In genomic region chr1:166379630-166380231, GRCm38 (mm10) we compare ENCODE assay signal across 8 mouse cellular contexts. TPM values are rescaled to one million over a fixed set of nuclear protein-coding genes. Genes with fewer than 3 reads are reported as not detected.
A peak's percentile ranks its signal among the peaks of the same experiment; 100 is the strongest.
DNase-seq lines count a peak whose midpoint lies in the region; ATAC-seq and TF ChIP-seq lines count a peak whose summit lies in the region.

No protein-coding gene starts in this region.

- peak overlapping the region; percentile 72 for H3K4me2 ChIP-seq in embryonic facial prominence, embryonic 15.5 days (replicated peaks)
- H3K4me2 ChIP-seq in heart, embryonic 12.5 days: peak overlapping the region; percentile 75
- peak overlapping the region; percentile 56 for H3K4me2 ChIP-seq in kidney, embryonic 16.5 days (replicated peaks; ENCODE audit: low read depth, low read length)
- H3K4me2 ChIP-seq in liver, embryonic 13.5 days: peak overlapping the region; percentile 93
- peak overlapping the region; percentile 65 for H3K4me2 ChIP-seq in stomach, embryonic 14.5 days (replicated peaks; ENCODE audit: low read depth, low read length)

- H3K27ac ChIP-seq in bone marrow macrophage, adult 2 months (ENCODE audit: insufficient read depth, low read depth, low read length): peak overlapping the region; percentile 76
- peak overlapping the region; percentile 88 for H3K27ac ChIP-seq in embryonic facial prominence, embryonic 15.5 days (replicated peaks)
- peak overlapping the region; percentile 94 for H3K27ac ChIP-seq in heart, embryonic 12.5 days (ENCODE audit: poor library complexity, severe bottlenecking)
- peak overlapping the region; percentile 91 for H3K27ac ChIP-seq in kidney, embryonic 16.5 days (ENCODE audit: low read length)
- H3K27ac ChIP-seq in liver, embryonic 13.5 days: peak overlapping the region; percentile 84
- H3K27ac ChIP-seq in stomach, embryonic 14.5 days (ENCODE audit: low read length): peak overlapping the region; percentile 89

- H3K36me3 ChIP-seq in embryonic facial prominence, embryonic 15.5 days: peaks cover 16% of the 10 kb centered on the region
- peaks cover 27% of the 10 kb centered on the region for H3K36me3 ChIP-seq in heart, embryonic 12.5 days
- peaks cover 15% of the 10 kb centered on the region for H3K36me3 ChIP-seq in kidney, embryonic 16.5 days (ENCODE audit: insufficient read depth, low read length)
- H3K36me3 ChIP-seq in liver, embryonic 13.5 days: peaks cover 20% of the 10 kb centered on the region
- H3K36me3 ChIP-seq in stomach, embryonic 14.5 days (ENCODE audit: control insufficient read depth, insufficient read depth, low read length): peaks cover 11% of the 10 kb centered on the region

- under 1% methylated on average over 39 of the region's 41 CpGs for WGBS in embryonic facial prominence, embryonic 15.5 days
- under 1% methylated on average over 40 of the region's 41 CpGs for WGBS in heart, embryonic 12.5 days
- under 1% methylated on average over 37 of the region's 41 CpGs for WGBS in kidney, embryonic 16.5 days
- WGBS in liver, embryonic 13.5 days (ENCODE audit: insufficient replicate concordance): 2% methylated on average over 39 of the region's 41 CpGs
- WGBS in stomach, embryonic 14.5 days: under 1% methylated on average over 41 of the region's 41 CpGs

- ATAC-seq in embryonic facial prominence, embryonic 15.5 days (ENCODE audit: insufficient number of reproducible peaks, low FRiP score, low TSS enrichment, low read depth): peak; percentile 6; the same call in 1 of the 2 replicates
- peak; percentile 51 for ATAC-seq in heart, embryonic 12.5 days (ENCODE audit: insufficient number of reproducible peaks, low FRiP score)
- peak; percentile 46 for ATAC-seq in kidney, embryonic 16.5 days (ENCODE audit: low FRiP score, low TSS enrichment)
- ATAC-seq in liver, embryonic 13.5 days (ENCODE audit: low read depth): peak; percentile 46
- ATAC-seq in stomach, embryonic 14.5 days (ENCODE audit: insufficient number of reproducible peaks, insufficient read depth, low FRiP score, low read depth): peak; percentile 21; the same call in 1 of the 2 replicates

- DNase-seq in B cell, adult 2 months: peak; percentile 73 to 76
- DNase-seq in liver, embryonic 13.5 days: peak; percentile 61
- DNase-seq in naive thymus-derived CD4-positive, alpha-beta T cell, adult 2 months (ENCODE audit: low read depth): peak; percentile 76

- H3K4me1 ChIP-seq in bone marrow macrophage, adult 2 months (ENCODE audit: control insufficient read depth, insufficient read depth, low read length): peaks cover 25% of the 10 kb centered on the region
- peaks cover 18% of the 10 kb centered on the region for H3K4me1 ChIP-seq in embryonic facial prominence, embryonic 15.5 days
- H3K4me1 ChIP-seq in heart, embryonic 12.5 days (replicated peaks): peaks cover 16% of the 10 kb centered on the region
- peaks cover 15% of the 10 kb centered on the region for H3K4me1 ChIP-seq in kidney, embryonic 16.5 days (ENCODE audit: insufficient read depth, low read length)
- peaks cover 29% of the 10 kb centered on the region for H3K4me1 ChIP-seq in liver, embryonic 13.5 days (replicated peaks)
- peaks cover 14% of the 10 kb centered on the region; the same call in 1 of the 2 replicates for H3K4me1 ChIP-seq in stomach, embryonic 14.5 days (ENCODE audit: control insufficient read depth, insufficient read depth, low read length)

- TF ChIP-seq CTCF in bone marrow macrophage, adult 2 months (IDR thresholded peaks at IDR 0.05; ENCODE audit: low read depth, low read length): no peak

- no peaks in the 10 kb centered on the region for H3K9me3 ChIP-seq in embryonic facial prominence, embryonic 15.5 days (replicated peaks)
- no peaks in the 10 kb centered on the region for H3K9me3 ChIP-seq in heart, embryonic 12.5 days (replicated peaks)
- H3K9me3 ChIP-seq in kidney, embryonic 16.5 days (ENCODE audit: low read length): 0 out of 2 replicates have a peak, but pooled peaks cover 2% of the 10 kb centered on the region
- no peaks in the 10 kb centered on the region for H3K9me3 ChIP-seq in liver, embryonic 13.5 days (replicated peaks)
- H3K9me3 ChIP-seq in stomach, embryonic 14.5 days (ENCODE audit: control insufficient read depth, low read depth, low read length): no peaks in the 10 kb centered on the region

- peak overlapping the region; percentile 79 for H3K9ac ChIP-seq in embryonic facial prominence, embryonic 15.5 days
- peak overlapping the region; percentile 97 for H3K9ac ChIP-seq in heart, embryonic 12.5 days
- peak overlapping the region; percentile 99 for H3K9ac ChIP-seq in kidney, embryonic 16.5 days (replicated peaks; ENCODE audit: low read length)
- H3K9ac ChIP-seq in liver, embryonic 13.5 days: peak overlapping the region; percentile 94
- peak overlapping the region; percentile 98 for H3K9ac ChIP-seq in stomach, embryonic 14.5 days (replicated peaks; ENCODE audit: low read depth, low read length)

- 0 out of 2 replicates have a peak, but pooled peaks have one; percentile 80 for TF ChIP-seq POLR2A in bone marrow macrophage, adult 2 months (IDR thresholded peaks at IDR 0.05; ENCODE audit: borderline replicate concordance, low read depth, low read length)

- no peaks in the 10 kb centered on the region for H3K27me3 ChIP-seq in embryonic facial prominence, embryonic 15.5 days
- H3K27me3 ChIP-seq in heart, embryonic 12.5 days (replicated peaks): no peaks in the 10 kb centered on the region
- H3K27me3 ChIP-seq in kidney, embryonic 16.5 days (ENCODE audit: insufficient read depth, low read length): no peaks in the 10 kb centered on the region
- no peaks in the 10 kb centered on the region for H3K27me3 ChIP-seq in liver, embryonic 13.5 days
- no peaks in the 10 kb centered on the region for H3K27me3 ChIP-seq in stomach, embryonic 14.5 days (ENCODE audit: control insufficient read depth, insufficient read depth, low read length)

- H3K4me3 ChIP-seq in bone marrow macrophage, adult 2 months (ENCODE audit: insufficient read depth, low read length): peak overlapping the region; percentile 95
- H3K4me3 ChIP-seq in embryonic facial prominence, embryonic 15.5 days (replicated peaks): peak overlapping the region; percentile 64
- H3K4me3 ChIP-seq in heart, embryonic 12.5 days: peak overlapping the region; percentile 96
- peak overlapping the region; percentile 98 for H3K4me3 ChIP-seq in kidney, embryonic 16.5 days (ENCODE audit: low read length)
- H3K4me3 ChIP-seq in liver, embryonic 13.5 days (replicated peaks): peak overlapping the region; percentile 91
- peak overlapping the region; percentile 90 for H3K4me3 ChIP-seq in stomach, embryonic 14.5 days (ENCODE audit: low read depth, low read length)

RNA-seq across cellular contexts. Expression of gene Tada1, which starts 0.8 kb away (rescaled TPM):
- polyA plus RNA-seq in bone marrow macrophage, adult 2 months (2012; ENCODE audit: insufficient read depth, insufficient read length, missing spikeins): 24.4 and 26.0 TPM in 2 replicates
- 52.2 and 53.6 TPM in 2 replicates for polyA plus RNA-seq in embryonic facial prominence, embryonic 15.5 days (2015; fragmentation: Nextera tagmentation; extraction: Ambion mirVana)
- 30.3 and 32.1 TPM in 2 replicates for polyA plus RNA-seq in heart, embryonic 12.5 days (2016; fragmentation: Nextera tagmentation; extraction: Ambion mirVana)
- 66.3 TPM in 2 replicates for polyA plus RNA-seq in kidney, embryonic 16.5 days (2015; fragmentation: Nextera tagmentation; extraction: Ambion mirVana)
- polyA plus RNA-seq in liver, embryonic 13.5 days (2015; fragmentation: Nextera tagmentation; extraction: Ambion mirVana): 25.7 and 28.9 TPM in 2 replicates
- 50.1 and 56.0 TPM in 2 replicates for polyA plus RNA-seq in stomach, embryonic 14.5 days (2014; fragmentation: Nextera tagmentation; extraction: Ambion mirVana)

RNA-seq across cellular contexts. Expression of gene Pogk, which starts 29.9 kb away (rescaled TPM):
- 7.7 and 8.4 TPM in 2 replicates for polyA plus RNA-seq in bone marrow macrophage, adult 2 months (2012; ENCODE audit: insufficient read depth, insufficient read length, missing spikeins)
- polyA plus RNA-seq in embryonic facial prominence, embryonic 15.5 days (2015; fragmentation: Nextera tagmentation; extraction: Ambion mirVana): 17.6 and 18.7 TPM in 2 replicates
- 15.3 and 17.4 TPM in 2 replicates for polyA plus RNA-seq in heart, embryonic 12.5 days (2016; fragmentation: Nextera tagmentation; extraction: Ambion mirVana)
- polyA plus RNA-seq in kidney, embryonic 16.5 days (2015; fragmentation: Nextera tagmentation; extraction: Ambion mirVana): 14.9 and 16.7 TPM in 2 replicates
- polyA plus RNA-seq in liver, embryonic 13.5 days (2015; fragmentation: Nextera tagmentation; extraction: Ambion mirVana): 1.2 and 1.4 TPM in 2 replicates
- 20.6 and 21.2 TPM in 2 replicates for polyA plus RNA-seq in stomach, embryonic 14.5 days (2014; fragmentation: Nextera tagmentation; extraction: Ambion mirVana)

Comparison
In these comparisons a context has a peak if more than half of its experiments do, and no peak if none do; other contexts are left out.
1. Peak in every context shown above with its lines: DNase-seq, ATAC-seq, H3K4me3 ChIP-seq and H3K27ac ChIP-seq.